Mouse (Mus musculus) limb, embryonic 12.5 days (tissue): ENCODE results near the gene Entpd7. TPM values are rescaled to one million over a fixed set of nuclear protein-coding genes. Genes with fewer than 3 reads are reported as not detected.

Experiments used
- ATAC-seq: fragments of 200-750 bp; cut with Nextera tagmentation; 2 replicates; pipeline ENCODE4 v1.8.0; 2017; ENCODE audit warnings: low read depth, moderate TSS enrichment; ENCODE audit not compliant: insufficient number of reproducible peaks, insufficient read depth, low FRiP score, low TSS enrichment
- H3K27ac ChIP-seq: fragments of 300-500 bp; sonication (generic); 2 replicates; pipeline ENCODE4 v1.5.1; 2016; ENCODE audit warnings: mild to moderate bottlenecking, moderate library complexity
- H3K27me3 ChIP-seq: fragments of 300-500 bp; sonication (generic); 2 replicates; pipeline ENCODE4 v1.6.1; 2016; ENCODE audit warnings: mild to moderate bottlenecking, moderate library complexity
- H3K36me3 ChIP-seq: fragments of 300-500 bp; sonication (generic); 2 replicates; pipeline ENCODE4 v1.6.1; 2016; ENCODE audit warnings: mild to moderate bottlenecking, moderate library complexity
- H3K4me1 ChIP-seq: fragments of 300-500 bp; sonication (generic); replicated peaks from 2 replicates; pipeline ENCODE4 v1.6.1; 2016
- H3K4me2 ChIP-seq: fragments of 300-500 bp; sonication (generic); 2 replicates; pipeline ENCODE4 v1.6.1; 2016; ENCODE audit warnings: mild to moderate bottlenecking, moderate library complexity
- H3K4me3 ChIP-seq: fragments of 300-500 bp; sonication (generic); replicated peaks from 2 replicates; pipeline ENCODE4 v1.5.1; 2016; ENCODE audit warnings: mild to moderate bottlenecking
- H3K9ac ChIP-seq: fragments of 300-500 bp; sonication (generic); replicated peaks from 2 replicates; pipeline ENCODE4 v1.6.1; 2016; ENCODE audit warnings: mild to moderate bottlenecking, moderate library complexity
- H3K9me3 ChIP-seq: fragments of 300-500 bp; sonication (generic); 2 replicates; pipeline ENCODE4 v1.6.1; 2016; ENCODE audit warnings: mild to moderate bottlenecking, moderate library complexity
- WGBS: fragments of 180-500 bp; shearing (Covaris S2); methylation state at CpG from one replicate; pipeline ENCODE4 v1.1.7; 2016; 5-methylcytosine and 5-hydroxymethylcytosine counted together
- polyA plus RNA-seq: library from polyadenylated mRNA; unstranded; fragments of >200 nt; fragmentation: Nextera tagmentation; extraction: Ambion mirVana; gene quantifications from 2 replicates; pipeline ENCODE4 v1.2.1, GENCODE M21; 2016

Entpd7 gene
- polyA plus RNA-seq, 1 experiment from 2014 or later = 10.5 TPM

DNA sequence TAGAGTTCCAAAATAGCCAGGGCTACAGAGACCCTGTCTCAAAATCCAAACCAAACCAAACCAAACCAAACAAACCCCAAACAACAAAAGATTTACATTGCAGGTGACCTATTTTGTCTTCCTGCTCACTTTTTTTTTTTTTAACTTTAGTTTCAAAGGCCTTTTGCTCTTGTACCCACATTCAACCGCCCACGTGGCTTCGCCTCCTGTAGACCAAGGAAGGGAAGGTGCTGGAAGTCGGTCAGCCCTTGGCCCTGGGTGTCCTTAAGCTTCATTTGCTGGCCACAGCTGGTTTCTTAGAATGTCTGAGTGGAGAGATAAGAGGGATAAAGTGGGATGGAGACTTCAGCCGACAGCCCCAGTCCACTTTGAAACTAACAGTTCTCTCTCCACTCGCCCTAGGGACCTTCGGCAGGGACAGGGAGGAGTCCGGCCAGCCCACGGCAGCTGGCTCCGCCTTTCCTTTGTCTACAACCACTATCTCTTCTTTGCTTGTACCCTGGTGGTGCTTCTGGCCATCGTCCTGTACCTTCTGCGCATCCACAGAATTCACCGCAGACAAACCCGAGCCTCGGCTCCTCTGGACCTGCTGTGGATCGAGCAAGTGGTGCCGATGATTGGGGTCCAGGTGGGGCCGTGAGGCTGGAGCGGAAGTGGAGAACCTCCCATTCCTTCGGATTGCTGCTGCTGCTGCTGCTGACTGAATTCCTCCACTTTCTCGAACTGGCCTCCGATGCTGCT is 40.0 kb downstream of the Entpd7 start:
- ATAC-seq = 0 out of 2 replicates have a peak, but pooled peaks have one; percentile 47
- Histone ChIP-seq H3K4me3 (peak overlapping the region; percentile 32), H3K36me3 (peaks cover 55% of the 10 kb centered on the region), H3K27ac (0 out of 2 replicates have a peak overlapping the region, but pooled peaks have one; percentile 41), H3K9ac (peak overlapping the region; percentile 31; the same call in 1 of the 2 replicates), H3K4me1 (peaks cover 5% of the 10 kb centered on the region; the same call in 1 of the 2 replicates), H3K9me3 (no peaks in the 10 kb centered on the region), H3K27me3 (no peaks in the 10 kb centered on the region), H3K4me2 (peak overlapping the region; percentile 49)
- 47% methylated on average over 22 of the region's 22 CpGs for WGBS

- H3K9ac ChIP-seq = no peak overlapping the region
- WGBS = 36% methylated on average over 8 of the region's 8 CpGs
Observed at GRCm38 (mm10) chr19:43730037-43730428, 40.6 kb downstream of the Entpd7 start.

GRCm38 (mm10) chr19:43731157-43731556 is 41.7 kb downstream of the Entpd7 start:
- H3K4me2 ChIP-seq = no peak overlapping the region
- no peak overlapping the region for H3K9ac ChIP-seq
- H3K4me1 ChIP-seq = peaks cover 5% of the 10 kb centered on the region; the same call in 1 of the 2 replicates
- no peaks in the 10 kb centered on the region for H3K27me3 ChIP-seq
- 52% methylated on average over 7 of the region's 7 CpGs for WGBS
- H3K36me3 ChIP-seq = peaks cover 53% of the 10 kb centered on the region
- H3K27ac ChIP-seq = no peak overlapping the region
- H3K9me3 ChIP-seq = no peaks in the 10 kb centered on the region
- ATAC-seq = no peak
- no peak overlapping the region for H3K4me3 ChIP-seq

More at GRCm38 (mm10) chr19:43730037-43730428, 40.6 kb downstream of the Entpd7 start:
- H3K4me1 ChIP-seq = peaks cover 5% of the 10 kb centered on the region; the same call in 1 of the 2 replicates
- H3K9me3 ChIP-seq = no peaks in the 10 kb centered on the region
- H3K36me3 ChIP-seq = peaks cover 55% of the 10 kb centered on the region
- no peaks in the 10 kb centered on the region for H3K27me3 ChIP-seq
- 0 out of 2 replicates have a peak overlapping the region, but pooled peaks have one; percentile 41 for H3K27ac ChIP-seq
- H3K4me2 ChIP-seq = peak overlapping the region; percentile 49
- ATAC-seq = no peak
- peak overlapping the region; percentile 32 for H3K4me3 ChIP-seq

- no peaks in the 10 kb centered on the region for H3K4me1 ChIP-seq
- H3K27ac ChIP-seq = no peak overlapping the region
- no peak overlapping the region for H3K4me2 ChIP-seq
- H3K4me3 ChIP-seq = no peak overlapping the region
- 97% methylated on average over 10 of the region's 10 CpGs for WGBS
- no peak for ATAC-seq
- no peaks in the 10 kb centered on the region for H3K27me3 ChIP-seq
- peaks cover 88% of the 10 kb centered on the region for H3K36me3 ChIP-seq
- no peaks in the 10 kb centered on the region for H3K9me3 ChIP-seq
- no peak overlapping the region for H3K9ac ChIP-seq
Observed at GRCm38 (mm10) chr19:43738409-43738808, 48.9 kb downstream of the Entpd7 start.

DNA sequence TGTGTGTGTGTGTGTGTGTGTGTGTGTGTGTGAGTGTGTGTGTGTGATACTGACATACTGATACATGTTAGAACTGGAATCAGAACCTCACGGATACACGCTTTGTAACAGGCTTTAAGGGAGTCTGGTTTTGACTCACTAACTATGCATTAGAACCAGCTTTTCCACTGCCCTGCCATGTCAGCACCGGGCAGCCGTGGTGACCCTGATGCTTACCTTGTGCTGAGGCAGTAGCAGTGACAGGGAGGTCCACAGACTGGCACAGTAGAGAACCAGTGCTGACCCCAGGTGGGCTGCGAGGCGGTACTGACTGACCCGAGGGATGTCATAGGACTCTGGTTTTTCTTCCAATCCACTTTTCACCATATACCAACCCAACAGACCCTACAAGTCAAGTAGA is 53.9 kb downstream of the Entpd7 start:
- ATAC-seq = no peak
- H3K9me3 ChIP-seq = no peaks in the 10 kb centered on the region
- H3K4me3 ChIP-seq = no peak overlapping the region
- H3K4me1 ChIP-seq = no peaks in the 10 kb centered on the region
- WGBS = 95% methylated on average over 7 of the region's 7 CpGs
- no peak overlapping the region for H3K9ac ChIP-seq
- no peaks in the 10 kb centered on the region for H3K27me3 ChIP-seq
- H3K27ac ChIP-seq = no peak overlapping the region
- H3K4me2 ChIP-seq = no peak overlapping the region
- peaks cover 88% of the 10 kb centered on the region for H3K36me3 ChIP-seq

GRCm38 (mm10) chr19:43745740-43746139 is 56.3 kb downstream of the Entpd7 start:
- ATAC-seq = no peak
- no peak overlapping the region for H3K4me3 ChIP-seq
- H3K27ac ChIP-seq = no peak overlapping the region
- 95% methylated on average over 3 of the region's 3 CpGs for WGBS
- no peak overlapping the region for H3K4me2 ChIP-seq
- H3K36me3 ChIP-seq = peaks cover 87% of the 10 kb centered on the region
- no peaks in the 10 kb centered on the region for H3K4me1 ChIP-seq
- no peaks in the 10 kb centered on the region for H3K27me3 ChIP-seq
- H3K9ac ChIP-seq = no peak overlapping the region
- H3K9me3 ChIP-seq = no peaks in the 10 kb centered on the region

GRCm38 (mm10) chr19:43747877-43748276 is 58.4 kb downstream of the Entpd7 start:
- H3K4me2 ChIP-seq = no peak overlapping the region
- H3K27me3 ChIP-seq = no peaks in the 10 kb centered on the region
- no peak overlapping the region for H3K4me3 ChIP-seq
- no peaks in the 10 kb centered on the region; the same call in 1 of the 2 replicates for H3K4me1 ChIP-seq
- 93% methylated on average over 4 of the region's 4 CpGs for WGBS
- H3K9me3 ChIP-seq = no peaks in the 10 kb centered on the region
- ATAC-seq = no peak
- peaks cover 74% of the 10 kb centered on the region for H3K36me3 ChIP-seq
- no peak overlapping the region for H3K27ac ChIP-seq
- H3K9ac ChIP-seq = no peak overlapping the region

- Histone ChIP-seq H3K4me2 (no peak overlapping the region), H3K27me3 (no peaks in the 10 kb centered on the region), H3K36me3 (peaks cover 56% of the 10 kb centered on the region), H3K9ac (no peak overlapping the region), H3K4me3 (no peak overlapping the region), H3K4me1 (peaks cover 4% of the 10 kb centered on the region; the same call in 1 of the 2 replicates), H3K9me3 (no peaks in the 10 kb centered on the region), H3K27ac (no peak overlapping the region)
- 91% methylated on average over 2 of the region's 2 CpGs for WGBS
- no peak for ATAC-seq
Observed at GRCm38 (mm10) chr19:43750008-43750407, 60.5 kb downstream of the Entpd7 start.

DNA sequence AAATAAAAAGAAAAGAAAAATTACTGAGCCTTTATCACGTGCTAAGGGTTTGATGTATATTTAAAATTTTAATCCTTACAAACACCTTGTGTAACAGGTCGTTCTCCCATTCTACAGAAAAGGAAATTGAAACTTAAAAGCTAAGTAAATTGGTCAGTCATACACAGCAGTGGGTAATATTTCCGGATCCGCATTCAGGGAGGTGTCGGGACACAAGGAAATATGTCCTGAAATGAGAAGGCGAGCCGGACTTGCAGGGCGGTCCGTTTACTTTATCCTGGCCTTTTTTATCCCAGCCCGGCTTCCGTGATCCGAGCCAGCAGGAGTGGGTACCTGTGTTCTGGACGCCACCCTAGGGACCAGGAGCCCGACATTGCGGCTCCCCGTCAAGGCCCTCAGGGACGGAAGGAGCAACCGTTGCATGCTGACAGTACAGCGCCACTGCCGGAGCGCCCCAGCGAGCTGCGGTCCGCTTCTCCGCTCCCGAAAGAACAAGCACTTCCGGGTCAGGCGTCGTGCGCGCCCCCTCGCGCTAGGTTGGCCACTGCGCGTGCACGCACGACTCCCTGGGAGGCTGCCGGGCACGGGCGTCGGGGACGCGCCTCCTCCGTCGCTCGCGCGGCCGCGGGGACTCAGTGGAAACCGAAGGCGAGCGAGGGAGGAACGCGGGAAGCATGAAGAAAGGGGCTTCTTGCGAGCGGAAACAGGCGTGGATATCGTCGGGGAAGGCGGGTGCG is 63.2 kb downstream of the Entpd7 start, which contains the start of the genes Cutc and Cox15:
TSS of gene Cutc (plus strand) at position 508 of the 737 bp plus-strand sequence.
TSS of gene Cox15 (minus strand) at position 512 of the 737 bp plus-strand sequence.
- Histone ChIP-seq H3K36me3 (peaks cover 30% of the 10 kb centered on the region), H3K27ac (peak within 1 kb of the TSS; percentile 96), H3K4me2 (peak within 1 kb of the TSS; percentile 56), H3K9me3 (no peaks in the 10 kb centered on the region), H3K4me1 (peaks cover 4% of the 10 kb centered on the region; the same call in 1 of the 2 replicates), H3K27me3 (no peaks in the 10 kb centered on the region), H3K9ac (peak within 1 kb of the TSS; percentile 75), H3K4me3 (peak within 1 kb of the TSS; percentile 65)
- WGBS = under 1% methylated on average over 62 of the region's 62 CpGs
- ATAC-seq = peak; percentile 85

DNA sequence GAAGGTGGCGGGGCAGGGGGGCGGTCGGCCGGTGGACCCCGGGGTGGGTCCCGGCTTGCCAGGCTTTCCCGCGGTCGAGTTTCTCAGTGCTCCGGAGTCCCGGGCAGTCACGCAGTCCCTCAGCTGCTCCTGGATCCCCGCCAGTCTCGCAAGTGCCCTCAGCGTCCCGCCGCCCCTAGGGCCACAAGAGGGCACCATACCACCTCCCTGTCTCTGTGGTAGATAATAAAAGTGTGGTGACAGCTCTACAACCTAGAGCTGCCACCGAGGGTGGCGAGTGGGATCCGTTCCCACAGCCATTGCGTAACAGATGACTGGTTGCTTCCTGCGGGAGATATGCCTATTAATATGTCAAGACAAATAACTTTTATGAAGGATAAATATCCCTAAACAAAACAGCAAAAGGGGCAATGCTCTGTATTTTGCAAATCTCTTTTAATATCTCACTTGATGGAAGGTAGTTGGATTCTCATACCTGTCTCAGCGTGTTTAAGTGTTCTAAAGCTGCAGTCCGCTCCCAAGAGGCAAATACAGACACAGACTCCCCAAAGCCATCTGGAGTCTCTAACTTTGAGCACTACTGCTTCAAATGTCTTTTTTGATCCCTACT is 63.9 kb downstream of the Entpd7 start:
- peak; percentile 83 for ATAC-seq
- H3K27ac ChIP-seq = peak overlapping the region; percentile 96
- H3K4me1 ChIP-seq = peaks cover 4% of the 10 kb centered on the region; the same call in 1 of the 2 replicates
- H3K4me3 ChIP-seq = peak overlapping the region; percentile 65
- no peaks in the 10 kb centered on the region for H3K27me3 ChIP-seq
- no peaks in the 10 kb centered on the region for H3K9me3 ChIP-seq
- 2% methylated on average over 24 of the region's 24 CpGs for WGBS
- peak overlapping the region; percentile 75 for H3K9ac ChIP-seq
- H3K4me2 ChIP-seq = peak overlapping the region; percentile 56
- H3K36me3 ChIP-seq = peaks cover 23% of the 10 kb centered on the region

- Histone ChIP-seq H3K4me1 (peaks cover 4% of the 10 kb centered on the region; the same call in 1 of the 2 replicates), H3K4me2 (no peak overlapping the region), H3K9ac (no peak overlapping the region), H3K36me3 (peaks cover 14% of the 10 kb centered on the region), H3K27ac (no peak overlapping the region), H3K27me3 (no peaks in the 10 kb centered on the region), H3K9me3 (no peaks in the 10 kb centered on the region), H3K4me3 (no peak overlapping the region)
- ATAC-seq = no peak
- WGBS = 90% methylated on average over 2 of the region's 2 CpGs
Observed at GRCm38 (mm10) chr19:43754237-43754636, 64.8 kb downstream of the Entpd7 start.
